Mouse (Mus musculus) lung, embryonic 16.5 days (tissue): ENCODE measurements at regions not wholly inside any gene's neighbourhood (a gene's known extent, or its start where the extent isn't known, plus 50 kb on each side); places are given as distances from the start of the nearest gene placed in this dataset.

Experiments
- ATAC-seq: fragments of 200-750 bp; cut with Nextera tagmentation; 2 replicates; pipeline ENCODE4 v1.8.0; 2017; ENCODE audit warnings: low read depth, mild to moderate bottlenecking, moderate library complexity
- H3K27ac ChIP-seq: fragments of 300-500 bp; sonication (generic); 2 replicates; pipeline ENCODE4 v1.5.1; 2014; ENCODE audit warnings: mild to moderate bottlenecking, control low read depth, low read length
- H3K27me3 ChIP-seq: fragments of 300-500 bp; sonication (generic); 2 replicates; pipeline ENCODE4 v1.6.1; 2014; ENCODE audit warnings: low read depth, low read length, mixed read lengths; ENCODE audit not compliant: control insufficient read depth, insufficient read depth
- H3K36me3 ChIP-seq: fragments of 300-500 bp; sonication (generic); 2 replicates; pipeline ENCODE4 v1.6.1; 2014; ENCODE audit warnings: low read length; ENCODE audit not compliant: control insufficient read depth, insufficient read depth
- H3K4me1 ChIP-seq: fragments of 300-500 bp; sonication (generic); replicated peaks from 2 replicates; pipeline ENCODE4 v1.6.1; 2014; ENCODE audit warnings: low read length, mixed read lengths; ENCODE audit not compliant: control insufficient read depth, insufficient read depth
- H3K4me2 ChIP-seq: fragments of 300-500 bp; sonication (generic); 2 replicates; pipeline ENCODE4 v1.6.1; 2014; ENCODE audit warnings: low read depth, low read length, control low read depth
- H3K4me3 ChIP-seq: fragments of 300-500 bp; sonication (generic); 2 replicates; pipeline ENCODE4 v1.5.1; 2014; ENCODE audit warnings: mild to moderate bottlenecking, low read length, control low read depth
- H3K9ac ChIP-seq: fragments of 300-500 bp; sonication (generic); 2 replicates; pipeline ENCODE4 v1.6.1; 2014; ENCODE audit warnings: low read length, control low read depth
- H3K9me3 ChIP-seq: fragments of 300-500 bp; sonication (generic); 2 replicates; pipeline ENCODE4 v1.6.1; 2016; ENCODE audit warnings: low read length; ENCODE audit not compliant: control insufficient read depth
- WGBS: fragments of 180-500 bp; shearing (Covaris S2); extraction: QIAGEN DNeasy Blood & Tissue Kit; methylation state at CpG from one replicate; pipeline ENCODE4 v1.1.7; 2014; 5-methylcytosine and 5-hydroxymethylcytosine counted together

- Histone ChIP-seq H3K27ac (no peak overlapping the region), H3K36me3 (no peaks in the 10 kb centered on the region), H3K4me3 (no peak overlapping the region), H3K9me3 (no peaks in the 10 kb centered on the region), H3K4me1 (no peaks in the 10 kb centered on the region), H3K27me3 (no peaks in the 10 kb centered on the region), H3K9ac (no peak overlapping the region), H3K4me2 (no peak overlapping the region)
- ATAC-seq: peak; percentile 49; the same call in 1 of the 2 replicates
- WGBS: 17% methylated on average over 11 of the region's 11 CpGs
Observed at GRCm38 (mm10) chr2:179390924-179391461, 51.2 kb upstream of the Cdh4 start.
